Mouse (Mus musculus) midbrain, embryonic 11.5 days (tissue): ENCODE results near the gene Itpk1. TPM values are rescaled to one million over a fixed set of nuclear protein-coding genes. Genes with fewer than 3 reads are reported as not detected.

ENCODE experiments used
- ATAC-seq: fragments of 200-750 bp; cut with Nextera tagmentation; 2 replicates; pipeline ENCODE4 v1.8.0; 2017; ENCODE audit warnings: moderate TSS enrichment, moderate library complexity; ENCODE audit not compliant: low FRiP score
- DNase-seq: peaks from one replicate; pipeline ENCODE4 v3.0.0; 2015; ENCODE audit warnings: low spot score; ENCODE audit errors: missing footprints
- H3K27ac ChIP-seq: fragments of 300-500 bp; sonication (generic); 2 replicates; pipeline ENCODE4 v1.5.1; 2014; ENCODE audit warnings: low read depth, low read length
- H3K27me3 ChIP-seq: fragments of 300-500 bp; sonication (generic); 2 replicates; pipeline ENCODE4 v1.6.1; 2014; ENCODE audit warnings: mild to moderate bottlenecking, low read length, moderate library complexity, mixed read lengths; ENCODE audit not compliant: control insufficient read depth, insufficient read depth
- H3K36me3 ChIP-seq: fragments of 300-500 bp; sonication (generic); 2 replicates; pipeline ENCODE4 v1.6.1; 2014; ENCODE audit warnings: mild to moderate bottlenecking, low read length, moderate library complexity, mixed read lengths; ENCODE audit not compliant: control insufficient read depth, insufficient read depth
- H3K4me1 ChIP-seq: fragments of 300-500 bp; sonication (generic); 2 replicates; pipeline ENCODE4 v1.6.1; 2014; ENCODE audit warnings: low read length; ENCODE audit not compliant: control insufficient read depth, insufficient read depth
- H3K4me2 ChIP-seq: fragments of 300-500 bp; sonication (generic); 2 replicates; pipeline ENCODE4 v1.6.1; 2014; ENCODE audit warnings: mild to moderate bottlenecking, moderate library complexity
- H3K4me3 ChIP-seq: fragments of 300-500 bp; sonication (generic); 2 replicates; pipeline ENCODE4 v1.5.1; 2014; ENCODE audit warnings: low read depth, low read length
- H3K9ac ChIP-seq: fragments of 300-500 bp; sonication (generic); 2 replicates; pipeline ENCODE4 v1.6.1; 2014; ENCODE audit warnings: low read length
- H3K9me3 ChIP-seq: fragments of 300-500 bp; sonication (generic); 2 replicates; pipeline ENCODE4 v1.6.1; 2016; ENCODE audit warnings: low read length; ENCODE audit not compliant: control insufficient read depth
- WGBS: fragments of 180-500 bp; shearing (Covaris S2); extraction: QIAGEN DNeasy Blood & Tissue Kit; methylation state at CpG from one replicate; pipeline ENCODE4 v1.1.7; 2014; 5-methylcytosine and 5-hydroxymethylcytosine counted together
- polyA plus RNA-seq: library from polyadenylated mRNA; unstranded; fragments of >200 nt; fragmentation: Nextera tagmentation; extraction: Ambion mirVana; gene quantifications from 2 replicates; pipeline ENCODE4 v1.2.1, GENCODE M21; 2014

The Itpk1 gene
- polyA plus RNA-seq, 1 experiment from 2014 or later, result 14.2 TPM

DNA sequence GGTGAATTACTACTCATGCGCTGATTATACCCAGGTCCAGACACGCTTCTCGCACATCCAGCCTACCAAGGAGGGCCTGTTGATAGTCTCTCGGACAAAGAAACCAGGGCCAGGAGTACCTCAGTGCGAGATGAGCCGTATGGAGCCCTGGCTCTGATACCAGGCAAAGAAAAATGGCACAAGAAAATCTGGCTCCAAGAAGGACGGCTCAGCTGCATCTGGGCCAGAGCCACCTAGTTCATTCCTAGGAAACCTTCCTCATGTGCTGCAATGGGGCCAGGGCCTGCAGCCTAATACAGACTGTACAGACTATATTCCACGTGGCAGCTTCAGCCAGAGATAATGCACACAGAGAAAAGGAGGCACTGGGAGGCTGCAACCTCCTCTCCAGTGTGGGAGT is 93.8 kb downstream of the Itpk1 start:
- DNase-seq (no peak), ATAC-seq (no peak)
- peaks cover 6% of the 10 kb centered on the region; the same call in 1 of the 2 replicates for H3K4me1 ChIP-seq
- no peaks in the 10 kb centered on the region for H3K27me3 ChIP-seq
- H3K9ac ChIP-seq, result no peak overlapping the region
- H3K9me3 ChIP-seq, result no peaks in the 10 kb centered on the region
- H3K4me2 ChIP-seq, result no peak overlapping the region
- H3K36me3 ChIP-seq, result no peaks in the 10 kb centered on the region
- H3K4me3 ChIP-seq, result no peak overlapping the region
- no peak overlapping the region for H3K27ac ChIP-seq
- WGBS, result 93% methylated on average over 8 of the region's 8 CpGs

DNA sequence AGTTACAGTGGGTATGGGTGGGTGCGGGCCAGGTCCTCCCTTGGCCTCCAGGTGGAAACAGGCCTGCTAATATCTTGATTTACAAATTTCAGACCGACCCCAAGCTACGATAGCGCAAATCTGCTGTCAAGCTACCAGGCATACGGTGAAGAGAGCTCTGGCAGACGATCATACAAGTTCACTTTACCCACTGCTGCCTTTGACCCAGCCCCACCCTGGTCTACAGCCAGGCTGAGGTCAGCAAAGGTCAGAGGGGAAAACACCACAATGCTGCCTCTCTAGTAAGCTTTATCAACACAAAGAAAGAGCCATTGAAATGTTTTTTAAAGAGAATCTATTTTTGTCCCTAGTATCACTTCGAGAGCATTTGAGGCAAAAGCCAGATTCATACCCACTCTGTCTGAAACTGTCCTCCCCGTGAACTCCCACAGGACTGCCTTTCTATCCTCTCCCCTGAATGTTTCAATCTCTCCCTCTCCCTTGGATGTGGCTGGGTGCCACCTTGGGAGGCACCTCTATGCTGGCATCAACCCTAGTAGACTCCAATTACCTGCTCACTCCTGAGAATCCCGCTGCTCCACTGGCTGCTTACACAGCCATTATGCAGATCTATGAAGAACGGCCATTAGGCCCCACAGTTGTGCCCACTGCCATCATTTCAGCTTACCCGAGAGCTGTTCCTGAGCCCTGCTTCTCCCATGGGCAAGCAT is 96.8 kb downstream of the Itpk1 start:
- no peaks in the 10 kb centered on the region for H3K36me3 ChIP-seq
- no peak overlapping the region for H3K4me2 ChIP-seq
- DNase-seq, result no peak
- no peak for ATAC-seq
- 84% methylated on average over 11 of the region's 11 CpGs for WGBS
- peaks cover 6% of the 10 kb centered on the region; the same call in 1 of the 2 replicates for H3K4me1 ChIP-seq
- no peak overlapping the region for H3K9ac ChIP-seq
- H3K27ac ChIP-seq, result no peak overlapping the region
- H3K9me3 ChIP-seq, result no peaks in the 10 kb centered on the region
- no peaks in the 10 kb centered on the region for H3K27me3 ChIP-seq
- H3K4me3 ChIP-seq, result no peak overlapping the region

DNA sequence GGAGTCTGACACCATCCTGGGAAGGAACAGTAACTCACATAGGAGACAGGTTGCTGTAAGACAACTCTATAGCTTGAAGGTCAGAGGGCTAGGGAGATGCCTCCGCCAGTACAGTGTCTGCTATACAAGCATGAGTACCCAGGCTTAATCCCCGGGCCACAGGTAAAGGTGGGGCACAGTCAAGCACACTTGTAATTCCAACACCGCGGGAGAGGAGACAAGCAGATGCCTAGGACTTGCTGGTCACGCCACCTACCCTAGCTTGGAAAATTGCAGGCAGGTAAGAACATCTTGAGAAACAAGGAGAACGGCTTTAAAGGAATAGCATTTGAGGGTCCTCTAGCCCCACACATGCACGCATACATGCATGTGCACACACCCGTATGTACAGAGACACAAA is 97.7 kb downstream of the Itpk1 start:
- 94% methylated on average over 8 of the region's 8 CpGs for WGBS

DNA sequence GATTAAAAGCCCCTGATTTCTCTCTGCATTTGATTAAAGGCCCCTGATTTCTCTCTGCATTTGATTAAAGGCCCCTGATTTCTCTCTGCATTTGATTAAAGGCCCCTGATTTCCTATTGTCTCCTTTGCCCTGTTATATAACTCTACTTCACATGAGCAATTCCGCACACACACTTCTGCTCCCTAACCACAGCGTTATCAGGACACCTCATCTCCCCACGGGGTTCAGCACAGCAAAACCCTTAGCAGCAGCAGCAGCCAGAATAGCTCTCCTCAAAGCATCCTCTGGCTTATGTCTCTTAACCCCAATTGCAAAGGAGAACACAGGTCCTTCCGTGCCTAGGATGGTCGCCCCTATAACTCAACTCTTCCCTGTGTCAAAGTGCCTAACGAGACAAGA is 99.1 kb downstream of the Itpk1 start:
- Histone ChIP-seq H3K4me2 (no peak overlapping the region), H3K36me3 (no peaks in the 10 kb centered on the region), H3K27me3 (no peaks in the 10 kb centered on the region), H3K4me1 (0 out of 2 replicates have a peak, but pooled peaks cover 7% of the 10 kb centered on the region), H3K27ac (no peak overlapping the region), H3K9me3 (no peaks in the 10 kb centered on the region), H3K4me3 (no peak overlapping the region), H3K9ac (no peak overlapping the region)
- 92% methylated on average over 6 of the region's 6 CpGs for WGBS
- no peak for DNase-seq
- no peak for ATAC-seq

More for the DNA sequence above, 97.7 kb downstream of the Itpk1 start:
- Histone ChIP-seq H3K4me2 (no peak overlapping the region), H3K9ac (no peak overlapping the region), H3K27me3 (no peaks in the 10 kb centered on the region), H3K27ac (no peak overlapping the region), H3K9me3 (no peaks in the 10 kb centered on the region), H3K4me3 (no peak overlapping the region), H3K36me3 (no peaks in the 10 kb centered on the region), H3K4me1 (no peaks in the 10 kb centered on the region)
- ATAC-seq (no peak), DNase-seq (no peak)

DNA sequence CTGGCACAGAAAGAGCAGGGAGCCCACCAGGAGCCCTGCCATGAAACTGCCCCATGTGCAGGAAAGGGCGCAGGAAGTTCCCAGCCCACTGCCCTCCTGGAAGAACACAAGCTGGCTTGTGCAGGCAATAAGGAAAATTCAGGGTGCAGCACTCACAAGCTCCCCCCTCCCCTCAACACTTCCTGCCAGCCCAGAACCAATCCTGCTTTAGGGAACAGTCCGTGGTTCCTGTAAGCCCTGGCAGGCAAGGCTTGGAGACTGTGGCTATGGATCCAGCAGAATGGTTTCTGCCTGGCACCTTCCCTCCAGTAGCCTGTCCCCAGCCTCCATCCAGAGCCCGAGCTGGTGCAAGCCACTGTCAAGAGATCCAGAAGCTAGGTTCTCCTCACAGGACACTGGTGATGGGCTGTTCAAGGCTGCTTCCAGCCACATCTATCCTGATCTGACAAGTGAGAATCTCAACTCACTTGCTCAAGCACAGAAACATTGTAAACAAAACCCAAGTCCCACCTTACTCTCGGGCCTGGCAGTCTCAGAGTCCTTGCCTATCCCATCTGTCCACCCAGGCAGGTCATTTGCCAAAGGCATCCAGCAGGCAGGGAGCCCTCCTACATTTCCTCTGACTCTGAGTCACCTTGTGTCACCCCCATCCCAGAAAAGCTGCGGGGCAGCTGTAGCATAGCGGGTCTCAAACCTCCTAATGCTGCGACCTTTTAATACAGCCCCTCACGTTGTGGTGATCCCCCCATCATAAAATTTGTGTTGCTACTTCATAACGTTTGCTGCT is 102.3 kb downstream of the Itpk1 start:
- Histone ChIP-seq H3K36me3 (no peaks in the 10 kb centered on the region), H3K27me3 (no peaks in the 10 kb centered on the region), H3K4me1 (0 out of 2 replicates have a peak, but pooled peaks cover 7% of the 10 kb centered on the region), H3K4me3 (no peak overlapping the region), H3K9me3 (no peaks in the 10 kb centered on the region), H3K4me2 (no peak overlapping the region), H3K27ac (no peak overlapping the region), H3K9ac (no peak overlapping the region)
- ATAC-seq, result no peak
- 79% methylated on average over 9 of the region's 9 CpGs for WGBS
- DNase-seq, result no peak

DNA sequence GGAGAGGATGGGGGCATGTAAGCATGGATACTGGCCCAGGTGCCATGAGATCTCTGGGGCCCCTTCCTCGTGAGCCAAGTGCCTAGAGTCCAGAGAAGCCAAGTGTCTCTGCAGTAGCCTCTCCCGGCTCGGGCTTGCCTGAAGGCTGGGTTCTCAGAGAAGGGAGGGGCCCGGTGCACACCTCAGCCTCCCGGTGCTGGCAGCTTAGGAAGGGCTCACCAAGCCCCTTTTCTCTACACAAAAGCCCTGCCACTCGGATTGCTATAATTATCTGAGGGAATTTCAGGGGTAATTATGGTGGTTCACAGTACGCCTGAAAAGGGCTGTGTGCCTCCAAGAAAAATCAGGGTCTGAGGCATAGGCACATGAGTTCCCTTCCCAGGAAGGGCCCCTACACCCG is 102.9 kb downstream of the Itpk1 start:
- H3K9ac ChIP-seq, result no peak overlapping the region

DNA sequence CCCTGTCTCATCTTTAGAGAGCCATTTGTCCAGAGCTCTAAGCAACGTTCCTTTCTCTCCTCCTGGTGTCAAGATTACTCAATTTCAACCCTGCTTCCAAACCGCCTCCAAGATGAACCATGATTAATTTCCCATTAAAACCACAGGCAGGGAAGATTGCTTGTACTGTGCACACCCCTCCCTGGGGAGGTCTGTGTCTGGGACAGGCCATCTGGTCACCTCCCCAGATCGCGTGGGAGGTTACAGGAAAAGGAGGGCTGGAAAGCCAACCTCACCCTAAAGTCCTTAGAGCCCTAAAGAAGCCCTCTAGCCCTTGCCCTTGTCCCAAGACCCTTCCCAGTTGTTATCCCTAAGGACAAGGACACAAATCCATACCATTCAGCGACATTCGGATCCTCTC is 104.4 kb downstream of the Itpk1 start:
- ATAC-seq (no peak), DNase-seq (no peak)
- Histone ChIP-seq H3K4me2 (no peak overlapping the region), H3K36me3 (no peaks in the 10 kb centered on the region), H3K4me1 (0 out of 2 replicates have a peak, but pooled peaks cover 7% of the 10 kb centered on the region), H3K4me3 (no peak overlapping the region), H3K9ac (no peak overlapping the region), H3K9me3 (no peaks in the 10 kb centered on the region), H3K27ac (no peak overlapping the region), H3K27me3 (no peaks in the 10 kb centered on the region)
- WGBS, result 71% methylated on average over 6 of the region's 6 CpGs

More for the DNA sequence above, 102.9 kb downstream of the Itpk1 start:
- Histone ChIP-seq H3K9me3 (no peaks in the 10 kb centered on the region), H3K27me3 (no peaks in the 10 kb centered on the region), H3K27ac (no peak overlapping the region), H3K4me2 (no peak overlapping the region), H3K36me3 (no peaks in the 10 kb centered on the region), H3K4me1 (0 out of 2 replicates have a peak, but pooled peaks cover 7% of the 10 kb centered on the region), H3K4me3 (no peak overlapping the region)
- WGBS, result 34% methylated on average over 8 of the region's 8 CpGs
- DNase-seq (no peak), ATAC-seq (0 out of 2 replicates have a peak, but pooled peaks have one; percentile 18)

DNA sequence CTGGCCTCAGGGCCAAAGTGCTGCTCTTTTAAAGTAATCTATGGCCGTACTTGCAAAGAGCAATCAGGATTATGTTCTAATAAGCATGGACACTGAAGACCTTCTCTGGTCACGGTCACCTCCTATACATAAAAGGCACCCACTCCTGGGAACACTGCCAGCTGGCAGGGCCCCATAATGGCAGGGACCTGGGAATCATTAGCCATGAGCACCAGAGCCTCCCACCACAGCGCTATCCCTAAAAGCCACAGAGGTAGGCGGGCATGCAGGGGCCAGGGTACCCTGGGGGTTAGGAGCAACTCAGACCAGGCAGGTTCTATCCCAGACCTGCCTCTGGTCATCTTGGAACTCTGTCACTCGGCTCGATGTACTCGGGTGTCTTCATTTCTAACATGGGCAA is 104.9 kb downstream of the Itpk1 start:
- 0 out of 2 replicates have a peak, but pooled peaks cover 7% of the 10 kb centered on the region for H3K4me1 ChIP-seq
- no peak overlapping the region for H3K4me2 ChIP-seq
- H3K9me3 ChIP-seq, result no peaks in the 10 kb centered on the region
- no peak overlapping the region for H3K4me3 ChIP-seq
- no peak overlapping the region for H3K9ac ChIP-seq
- 91% methylated on average over 7 of the region's 7 CpGs for WGBS
- no peak overlapping the region for H3K27ac ChIP-seq
- H3K36me3 ChIP-seq, result no peaks in the 10 kb centered on the region
- no peaks in the 10 kb centered on the region for H3K27me3 ChIP-seq
- DNase-seq (no peak), ATAC-seq (no peak)

DNA sequence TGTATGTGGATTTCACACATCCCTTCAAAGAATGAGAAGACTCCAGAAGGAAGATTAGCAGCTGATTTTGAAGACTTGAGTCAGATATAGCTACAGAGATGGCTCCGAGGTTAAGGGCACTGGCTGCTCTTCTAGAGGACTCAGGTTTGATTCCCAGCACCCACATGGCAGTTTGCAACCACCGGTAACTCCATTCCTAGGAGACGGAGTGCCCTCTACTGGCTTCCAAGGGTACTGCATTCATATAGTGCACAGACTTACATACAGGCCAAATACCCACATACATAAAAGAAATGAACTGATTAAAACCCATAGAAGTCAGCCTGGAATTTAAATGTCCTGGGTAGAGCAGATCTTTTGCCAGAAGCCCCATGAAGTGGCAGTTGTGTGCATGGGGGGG is 106.2 kb downstream of the Itpk1 start:
- 89% methylated on average over 3 of the region's 3 CpGs for WGBS

More for the DNA sequence above, 106.2 kb downstream of the Itpk1 start:
- Histone ChIP-seq H3K9ac (no peak overlapping the region), H3K4me2 (no peak overlapping the region), H3K27ac (no peak overlapping the region), H3K4me3 (no peak overlapping the region), H3K4me1 (0 out of 2 replicates have a peak, but pooled peaks cover 7% of the 10 kb centered on the region), H3K27me3 (no peaks in the 10 kb centered on the region), H3K36me3 (no peaks in the 10 kb centered on the region), H3K9me3 (no peaks in the 10 kb centered on the region)
- ATAC-seq (no peak), DNase-seq (no peak)
